Mouse (Mus musculus) kidney, embryonic 15.5 days (tissue): ENCODE data around the gene Erc2. TPM values are rescaled to one million over a fixed set of nuclear protein-coding genes. Genes with fewer than 3 reads are reported as not detected.

Experiments
- ATAC-seq: fragments of 200-750 bp; cut with Nextera tagmentation; replicated peaks from 2 replicates; pipeline ENCODE4 v1.8.0; 2017; ENCODE audit warnings: moderate TSS enrichment; ENCODE audit not compliant: low FRiP score
- H3K27ac ChIP-seq: fragments of 300-500 bp; sonication (generic); 2 replicates; pipeline ENCODE4 v1.5.1; 2015; ENCODE audit warnings: mild to moderate bottlenecking, inconsistent platforms
- H3K27me3 ChIP-seq: fragments of 300-500 bp; sonication (generic); 2 replicates; pipeline ENCODE4 v1.6.1; 2015; ENCODE audit warnings: inconsistent platforms
- H3K36me3 ChIP-seq: fragments of 300-500 bp; sonication (generic); 2 replicates; pipeline ENCODE4 v1.6.1; 2015; ENCODE audit warnings: inconsistent platforms
- H3K4me1 ChIP-seq: fragments of 300-500 bp; sonication (generic); 2 replicates; pipeline ENCODE4 v1.6.1; 2015; ENCODE audit warnings: inconsistent platforms
- H3K4me2 ChIP-seq: fragments of 300-500 bp; sonication (generic); 2 replicates; pipeline ENCODE4 v1.6.1; 2015; ENCODE audit warnings: moderate library complexity, mild to moderate bottlenecking, inconsistent platforms
- H3K4me3 ChIP-seq: fragments of 300-500 bp; sonication (generic); replicated peaks from 2 replicates; pipeline ENCODE4 v1.5.1; 2015; ENCODE audit warnings: mild to moderate bottlenecking, inconsistent platforms
- H3K9ac ChIP-seq: fragments of 300-500 bp; sonication (generic); 2 replicates; pipeline ENCODE4 v1.6.1; 2015; ENCODE audit warnings: mild to moderate bottlenecking, inconsistent platforms
- H3K9me3 ChIP-seq: fragments of 300-500 bp; sonication (generic); replicated peaks from 2 replicates; pipeline ENCODE4 v1.6.1; 2016; ENCODE audit warnings: inconsistent platforms
- WGBS: fragments of 180-500 bp; shearing (Covaris S2); methylation state at CpG from one replicate; pipeline ENCODE4 v1.1.7; 2015; ENCODE audit warnings: mixed read lengths; 5-methylcytosine and 5-hydroxymethylcytosine counted together
- polyA plus RNA-seq: library from polyadenylated mRNA; unstranded; fragments of >200 nt; fragmentation: Nextera tagmentation; extraction: Ambion mirVana; gene quantifications from 2 replicates; pipeline ENCODE4 v1.2.1, GENCODE M21; 2015

The Erc2 gene
- polyA plus RNA-seq, 1 experiment from 2014 or later = 7.0 TPM

- Histone ChIP-seq H3K4me3 (no peak overlapping the region), H3K27me3 (no peaks in the 10 kb centered on the region), H3K4me1 (no peaks in the 10 kb centered on the region), H3K4me2 (no peak overlapping the region), H3K36me3 (no peaks in the 10 kb centered on the region), H3K9ac (no peak overlapping the region), H3K9me3 (no peaks in the 10 kb centered on the region), H3K27ac (no peak overlapping the region)
- 74% methylated on average over 6 of the region's 6 CpGs for WGBS
- no peak for ATAC-seq
Measured at GRCm38 (mm10) chr14:27668151-27668550, 45.9 kb downstream of the Erc2 start.

GRCm38 (mm10) chr14:27669939-27670338 is 47.7 kb downstream of the Erc2 start:
- no peak for ATAC-seq
- H3K27ac ChIP-seq = no peak overlapping the region
- no peaks in the 10 kb centered on the region for H3K36me3 ChIP-seq
- no peak overlapping the region for H3K9ac ChIP-seq
- 82% methylated on average over 3 of the region's 3 CpGs for WGBS
- H3K9me3 ChIP-seq = no peaks in the 10 kb centered on the region
- H3K27me3 ChIP-seq = no peaks in the 10 kb centered on the region
- H3K4me2 ChIP-seq = no peak overlapping the region
- H3K4me3 ChIP-seq = no peak overlapping the region
- H3K4me1 ChIP-seq = no peaks in the 10 kb centered on the region

GRCm38 (mm10) chr14:27672761-27673160 is 50.5 kb downstream of the Erc2 start:
- H3K27ac ChIP-seq = no peak overlapping the region
- no peaks in the 10 kb centered on the region for H3K4me1 ChIP-seq
- H3K36me3 ChIP-seq = no peaks in the 10 kb centered on the region
- H3K4me3 ChIP-seq = no peak overlapping the region
- no peaks in the 10 kb centered on the region for H3K27me3 ChIP-seq
- H3K9me3 ChIP-seq = no peaks in the 10 kb centered on the region
- no peak overlapping the region for H3K4me2 ChIP-seq
- H3K9ac ChIP-seq = no peak overlapping the region
- 88% methylated on average over 7 of the region's 7 CpGs for WGBS
- no peak for ATAC-seq

DNA sequence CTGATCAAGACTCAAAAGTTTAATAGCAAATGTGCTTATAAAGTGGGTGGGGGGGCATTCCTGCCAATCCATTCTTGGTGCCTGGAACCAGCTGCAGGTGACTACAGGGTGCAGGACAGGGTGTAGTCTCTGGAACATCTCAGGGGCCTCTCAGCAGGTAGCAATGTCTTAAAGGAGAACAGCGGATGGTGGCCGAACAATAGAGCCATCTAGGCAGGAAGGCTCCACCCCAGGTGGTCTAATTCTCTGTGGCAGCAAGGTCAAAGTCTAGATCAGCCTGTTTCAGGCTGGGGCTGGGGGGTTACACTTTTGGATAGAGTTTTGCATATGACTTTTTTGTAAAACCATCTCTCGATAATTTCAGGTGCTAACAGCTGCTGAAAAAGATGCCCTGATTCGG is 51.9 kb downstream of the Erc2 start:
- no peaks in the 10 kb centered on the region for H3K36me3 ChIP-seq
- H3K27ac ChIP-seq = no peak overlapping the region
- no peak for ATAC-seq
- no peak overlapping the region for H3K9ac ChIP-seq
- H3K27me3 ChIP-seq = no peaks in the 10 kb centered on the region
- no peaks in the 10 kb centered on the region for H3K9me3 ChIP-seq
- WGBS = 79% methylated on average over 4 of the region's 4 CpGs
- H3K4me2 ChIP-seq = no peak overlapping the region
- no peaks in the 10 kb centered on the region for H3K4me1 ChIP-seq
- no peak overlapping the region for H3K4me3 ChIP-seq

- no peaks in the 10 kb centered on the region for H3K36me3 ChIP-seq
- ATAC-seq = no peak
- H3K9me3 ChIP-seq = no peaks in the 10 kb centered on the region
- no peak overlapping the region for H3K4me3 ChIP-seq
- no peaks in the 10 kb centered on the region for H3K4me1 ChIP-seq
- no peak overlapping the region for H3K9ac ChIP-seq
- WGBS = 89% methylated on average over 10 of the region's 10 CpGs
- no peaks in the 10 kb centered on the region for H3K27me3 ChIP-seq
- no peak overlapping the region for H3K27ac ChIP-seq
- no peak overlapping the region for H3K4me2 ChIP-seq
Measured at GRCm38 (mm10) chr14:27674561-27674960, 52.3 kb downstream of the Erc2 start.

DNA sequence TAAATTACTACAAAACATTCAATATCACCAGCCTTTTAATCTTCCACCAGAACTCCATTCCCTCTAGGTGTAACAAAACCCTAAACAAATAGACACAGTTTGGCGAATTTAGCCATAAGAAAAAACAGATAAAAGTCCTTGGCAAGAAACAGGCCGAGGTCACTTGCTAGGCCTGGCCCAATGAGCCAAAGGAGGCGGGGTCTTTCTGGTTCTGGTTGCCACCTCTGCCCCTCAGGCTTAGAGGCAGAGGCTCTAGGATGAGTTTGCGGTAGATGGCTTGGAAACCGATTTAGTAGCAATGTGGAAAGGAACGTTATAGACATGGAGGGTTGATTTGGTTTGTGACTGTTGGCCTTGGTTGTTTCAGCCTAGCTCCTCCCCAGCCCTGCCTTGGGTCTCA is 52.8 kb downstream of the Erc2 start:
- Histone ChIP-seq H3K4me2 (no peak overlapping the region), H3K9me3 (no peaks in the 10 kb centered on the region), H3K4me3 (no peak overlapping the region), H3K27ac (no peak overlapping the region), H3K4me1 (no peaks in the 10 kb centered on the region), H3K36me3 (no peaks in the 10 kb centered on the region), H3K9ac (no peak overlapping the region), H3K27me3 (no peaks in the 10 kb centered on the region)
- ATAC-seq = no peak
- 83% methylated on average over 6 of the region's 6 CpGs for WGBS

- ATAC-seq = no peak
- H3K9me3 ChIP-seq = no peaks in the 10 kb centered on the region
- no peak overlapping the region for H3K4me3 ChIP-seq
- H3K36me3 ChIP-seq = no peaks in the 10 kb centered on the region
- no peak overlapping the region for H3K4me2 ChIP-seq
- 83% methylated on average over 3 of the region's 3 CpGs for WGBS
- H3K27ac ChIP-seq = no peak overlapping the region
- H3K4me1 ChIP-seq = no peaks in the 10 kb centered on the region
- no peaks in the 10 kb centered on the region for H3K27me3 ChIP-seq
- H3K9ac ChIP-seq = no peak overlapping the region
Measured at GRCm38 (mm10) chr14:27682368-27683052, 60.3 kb downstream of the Erc2 start.

- Histone ChIP-seq H3K9ac (no peak overlapping the region), H3K27ac (no peak overlapping the region), H3K9me3 (no peaks in the 10 kb centered on the region), H3K4me2 (no peak overlapping the region), H3K4me3 (no peak overlapping the region), H3K4me1 (no peaks in the 10 kb centered on the region), H3K27me3 (no peaks in the 10 kb centered on the region), H3K36me3 (no peaks in the 10 kb centered on the region)
- 94% methylated on average over 7 of the region's 7 CpGs for WGBS
- ATAC-seq = no peak
Measured at GRCm38 (mm10) chr14:27695781-27696180, 73.6 kb downstream of the Erc2 start.

GRCm38 (mm10) chr14:27717364-27717763 is 95.1 kb downstream of the Erc2 start:
- no peaks in the 10 kb centered on the region for H3K9me3 ChIP-seq
- H3K4me1 ChIP-seq = no peaks in the 10 kb centered on the region
- 61% methylated on average over 7 of the region's 7 CpGs for WGBS
- H3K36me3 ChIP-seq = no peaks in the 10 kb centered on the region
- no peak overlapping the region for H3K9ac ChIP-seq
- no peak overlapping the region for H3K4me3 ChIP-seq
- no peak overlapping the region for H3K4me2 ChIP-seq
- no peak for ATAC-seq
- no peaks in the 10 kb centered on the region for H3K27me3 ChIP-seq
- no peak overlapping the region for H3K27ac ChIP-seq

- H3K4me2 ChIP-seq = no peak overlapping the region
- no peaks in the 10 kb centered on the region for H3K27me3 ChIP-seq
- no peak overlapping the region for H3K27ac ChIP-seq
- no peaks in the 10 kb centered on the region for H3K9me3 ChIP-seq
- ATAC-seq = no peak
- WGBS = 77% methylated on average over 4 of the region's 4 CpGs
- no peaks in the 10 kb centered on the region for H3K4me1 ChIP-seq
- H3K4me3 ChIP-seq = no peak overlapping the region
- H3K36me3 ChIP-seq = no peaks in the 10 kb centered on the region
- no peak overlapping the region for H3K9ac ChIP-seq
Measured at GRCm38 (mm10) chr14:27719601-27720000, 97.4 kb downstream of the Erc2 start.

- H3K4me3 ChIP-seq = no peak overlapping the region
- no peak overlapping the region for H3K27ac ChIP-seq
- no peaks in the 10 kb centered on the region for H3K9me3 ChIP-seq
- H3K27me3 ChIP-seq = no peaks in the 10 kb centered on the region
- no peak for ATAC-seq
- H3K4me2 ChIP-seq = no peak overlapping the region
- no peaks in the 10 kb centered on the region for H3K36me3 ChIP-seq
- H3K9ac ChIP-seq = no peak overlapping the region
- H3K4me1 ChIP-seq = no peaks in the 10 kb centered on the region
- 95% methylated on average over 3 of the region's 3 CpGs for WGBS
Measured at GRCm38 (mm10) chr14:27720944-27721343, 98.7 kb downstream of the Erc2 start.

- 87% methylated on average over 3 of the region's 3 CpGs for WGBS
- no peak overlapping the region for H3K9ac ChIP-seq
- H3K4me3 ChIP-seq = no peak overlapping the region
- no peaks in the 10 kb centered on the region for H3K36me3 ChIP-seq
- ATAC-seq = no peak
- H3K4me2 ChIP-seq = no peak overlapping the region
- no peaks in the 10 kb centered on the region for H3K4me1 ChIP-seq
- H3K27me3 ChIP-seq = no peaks in the 10 kb centered on the region
- H3K9me3 ChIP-seq = no peaks in the 10 kb centered on the region
- H3K27ac ChIP-seq = no peak overlapping the region
Measured at GRCm38 (mm10) chr14:27721759-27722158, 99.5 kb downstream of the Erc2 start.

DNA sequence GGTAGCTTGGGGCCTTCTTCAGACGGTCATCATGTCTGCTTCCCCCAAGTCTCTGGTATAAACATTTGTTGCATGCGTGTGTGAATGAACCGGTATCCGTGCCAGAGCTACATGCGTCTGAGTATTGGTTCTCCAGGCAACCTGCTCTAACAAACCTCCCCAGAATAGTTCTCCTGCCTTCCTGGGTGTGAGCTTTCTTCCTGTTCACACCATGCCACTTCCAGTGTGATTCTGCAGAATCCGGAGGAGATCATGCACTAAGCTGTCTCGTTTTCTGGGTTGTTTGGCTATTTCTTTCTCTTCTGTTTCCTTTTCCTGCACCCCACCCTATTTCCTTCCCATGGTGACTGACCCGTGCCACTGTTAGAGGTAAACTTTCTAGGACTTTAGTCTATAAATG is 105.3 kb downstream of the Erc2 start:
- Histone ChIP-seq H3K27ac (no peak overlapping the region), H3K9ac (no peak overlapping the region)
- WGBS = 74% methylated on average over 8 of the region's 8 CpGs

More for the DNA sequence above, 105.3 kb downstream of the Erc2 start:
- Histone ChIP-seq H3K4me1 (0 out of 2 replicates have a peak, but pooled peaks cover 2% of the 10 kb centered on the region), H3K36me3 (no peaks in the 10 kb centered on the region), H3K9me3 (no peaks in the 10 kb centered on the region), H3K4me3 (no peak overlapping the region), H3K4me2 (no peak overlapping the region), H3K27me3 (no peaks in the 10 kb centered on the region)
- ATAC-seq = no peak
